Mouse (Mus musculus) bone marrow macrophage, adult 2 months (primary cell): ENCODE data around the gene Adamts3.

Source experiments
- CTCF ChIP-seq: IDR thresholded peaks from 2 replicates; pipeline ENCODE4 v1.5.1; 2012; ENCODE audit warnings: low read depth, mild to moderate bottlenecking, low read length, moderate library complexity
- POLR2A ChIP-seq: IDR thresholded peaks from 2 replicates; pipeline ENCODE4 v1.6.1; 2012; ENCODE audit warnings: mild to moderate bottlenecking, low read depth, low read length, borderline replicate concordance

- TF ChIP-seq CTCF (no peak), POLR2A (no peak)
Measured at GRCm38 (mm10) chr5:89653862-89654261, 229.3 kb downstream of the Adamts3 start.
